Mouse (Mus musculus) heart, embryonic 12.5 days (tissue): ENCODE results near the gene Cwc27. TPM values are rescaled to one million over a fixed set of nuclear protein-coding genes. Genes with fewer than 3 reads are reported as not detected.

Source experiments
- polyA plus RNA-seq: library from polyadenylated mRNA; unstranded; fragments of >200 nt; fragmentation: Nextera tagmentation; extraction: Ambion mirVana; gene quantifications from 2 replicates; pipeline ENCODE4 v1.2.1, GENCODE M21; 2016

Gene Cwc27
- polyA plus RNA-seq, 1 experiment from 2014 or later = 22.3 TPM

Other genes starting within 250 kb of the Cwc27 start
- gene Srek1ip1, start 24.7 kb downstream of the Cwc27 start, polyA plus RNA-seq = 17.6 and 20.0 TPM in 2 replicates
- gene Shisal2b, start 46.8 kb upstream of the Cwc27 start, polyA plus RNA-seq = 0.13 TPM in 1 of 2 replicates, not detected in the other
- gene Rgs7bp, start 237.8 kb upstream of the Cwc27 start, polyA plus RNA-seq = 3.5 and 3.6 TPM in 2 replicates